Mouse (Mus musculus): ENCODE results near the gene Slc48a1.

DNA sequence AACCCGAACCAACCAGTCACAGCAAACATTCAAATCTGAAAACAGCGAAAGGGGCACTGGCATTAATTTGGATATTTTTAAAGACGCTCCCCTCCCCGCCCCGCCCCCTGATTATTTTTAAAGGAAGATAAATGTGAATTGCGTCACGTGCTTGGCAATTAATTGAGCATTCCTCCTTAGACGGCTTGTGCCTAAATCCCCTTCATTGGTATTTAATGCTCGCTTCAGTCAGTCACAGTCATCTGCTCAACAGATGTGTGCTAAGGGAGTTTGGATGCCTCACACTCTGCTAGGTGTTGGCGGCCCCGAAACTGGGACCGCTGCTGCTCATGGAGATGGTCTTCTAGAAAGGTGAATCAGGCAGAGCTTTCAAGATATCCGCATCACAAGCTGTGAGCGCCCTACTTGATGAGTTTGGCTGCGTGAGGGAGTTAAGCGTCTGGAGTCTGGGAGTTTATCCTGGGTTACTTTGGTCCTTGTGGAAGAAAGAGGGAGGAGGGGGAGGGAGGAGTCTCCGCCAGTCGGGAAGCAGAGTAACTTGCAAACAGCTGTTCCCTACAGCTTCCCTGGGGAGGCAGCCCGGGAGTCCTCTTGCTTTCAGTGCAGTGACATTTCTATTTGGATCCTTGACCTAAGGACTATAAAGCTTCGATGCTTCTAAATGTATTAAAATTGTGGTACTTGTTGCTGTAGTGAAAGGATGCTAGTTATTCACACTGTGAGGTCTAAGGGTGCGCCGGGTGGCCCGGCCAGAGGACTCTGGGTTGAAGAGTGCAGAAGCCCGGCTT is 3.8 kb downstream of the Slc48a1 start:
- TF ChIP-seq CTCF (IDR thresholded peaks at IDR 0.05; ENCODE audit: low read depth) (no peak), EP300 (optimal IDR thresholded peaks at IDR 0.05) (no peak)
